15 mouse cellular contexts compared by ENCODE assay signal in genomic region chr3:146780241-146780640, GRCm38 (mm10).
"Had no signal": no experiment of that assay in that cellular context is flagged by ENCODE, and none has a peak within 500 bp of the region (broad histone marks: within the 10 kb centered on the region; RNA-seq: fewer than 3 reads in every experiment).

No protein-coding gene starts in this region.

- H3K27me3 ChIP-seq: limb, embryonic 15.5 days; liver, embryonic 13.5 days; neural tube, embryonic 12.5 days had no signal

- H3K36me3 ChIP-seq: limb, embryonic 15.5 days; liver, embryonic 13.5 days; neural tube, embryonic 12.5 days had no signal

- DNase-seq: kidney, adult 11 months; kidney, adult 9 months; kidney, postnatal 36 days; layer of hippocampus, adult 9-11 months; layer of hippocampus, postnatal 36 days; liver, embryonic 13.5 days; lung, adult 18-20 months; right cerebral cortex, adult 18-20 months; right cerebral cortex, postnatal 25 days; thymus, adult 18-20 months; thymus, postnatal 14 days had no signal

- H3K9ac ChIP-seq: limb, embryonic 15.5 days; liver, embryonic 13.5 days; neural tube, embryonic 12.5 days had no signal

- ATAC-seq: midbrain, embryonic 16.5 days had no signal

- H3K27ac ChIP-seq: limb, embryonic 15.5 days; neural tube, embryonic 12.5 days had no signal

- H3K4me2 ChIP-seq: midbrain, embryonic 11.5 days had no signal

- H3K9me3 ChIP-seq: limb, embryonic 15.5 days; liver, embryonic 13.5 days; neural tube, embryonic 12.5 days had no signal

- H3K4me3 ChIP-seq: neural tube, embryonic 12.5 days had no signal
